9 mouse cellular contexts compared by ENCODE assay signal in genomic region chr2:68382394-68383059, GRCm38 (mm10).
DNase-seq lines count a peak whose midpoint lies in the region; ATAC-seq lines count a peak whose summit lies in the region.
"Had no signal": no experiment of that assay in that cellular context is flagged by ENCODE, and none has a peak within 500 bp of the region (broad histone marks: within the 10 kb centered on the region; RNA-seq: fewer than 3 reads in every experiment).

No protein-coding gene starts in this region.

- no peak overlapping the region for H3K4me2 ChIP-seq in kidney, embryonic 16.5 days (replicated peaks; ENCODE audit: low read depth, low read length)
- H3K4me2 ChIP-seq in intestine, embryonic 15.5 days (replicated peaks), result no peak overlapping the region

- H3K27me3 ChIP-seq in kidney, embryonic 16.5 days (ENCODE audit: insufficient read depth, low read length), result no peaks in the 10 kb centered on the region
- no peaks in the 10 kb centered on the region for H3K27me3 ChIP-seq in intestine, embryonic 15.5 days (replicated peaks)

- no peak overlapping the region for H3K4me3 ChIP-seq in kidney, embryonic 16.5 days (ENCODE audit: low read length)
- H3K4me3 ChIP-seq in intestine, embryonic 15.5 days (replicated peaks), result no peak overlapping the region

- peaks cover 59% of the 10 kb centered on the region for H3K4me1 ChIP-seq in kidney, embryonic 16.5 days (ENCODE audit: insufficient read depth, low read length)
- H3K4me1 ChIP-seq in intestine, embryonic 15.5 days (replicated peaks), result peaks cover 11% of the 10 kb centered on the region; the same call in 1 of the 2 replicates

- H3K9ac ChIP-seq in kidney, embryonic 16.5 days (replicated peaks; ENCODE audit: low read length), result no peak overlapping the region
- no peak overlapping the region for H3K9ac ChIP-seq in intestine, embryonic 15.5 days

- H3K36me3 ChIP-seq in kidney, embryonic 16.5 days (ENCODE audit: insufficient read depth, low read length), result no peaks in the 10 kb centered on the region; the same call in 1 of the 2 replicates
- no peaks in the 10 kb centered on the region for H3K36me3 ChIP-seq in intestine, embryonic 15.5 days

- no peaks in the 10 kb centered on the region for H3K9me3 ChIP-seq in kidney, embryonic 16.5 days (ENCODE audit: low read length)
- H3K9me3 ChIP-seq in intestine, embryonic 15.5 days, result no peaks in the 10 kb centered on the region

- peak overlapping the region; percentile 64; the same call in 1 of the 2 replicates for H3K27ac ChIP-seq in kidney, embryonic 16.5 days (ENCODE audit: low read length)
- H3K27ac ChIP-seq in intestine, embryonic 15.5 days, result peak overlapping the region; percentile 54

- DNase-seq in kidney, adult 18-20 months, result no peak
- DNase-seq in lung, postnatal 36 days, result peak; percentile 53
- peak; percentile 71 to 79 for DNase-seq in thymus, postnatal 10 days (ENCODE audit: low spot score in 2 of 2)
- no peak for DNase-seq in neural tube, embryonic 10.5 days (ENCODE audit: extremely low spot score, low spot score)
- DNase-seq in kidney, adult 9 months, result no peak

- 63% methylated on average over 11 of the region's 11 CpGs for WGBS in kidney, embryonic 16.5 days
- 57% methylated on average over 11 of the region's 11 CpGs for WGBS in intestine, embryonic 15.5 days

- no peak for ATAC-seq in kidney, embryonic 16.5 days (ENCODE audit: low FRiP score, low TSS enrichment)
- ATAC-seq in intestine, embryonic 15.5 days, result peak; percentile 60
- ATAC-seq in erythroblast, adult 5-6 weeks (replicated peaks; ENCODE audit: low FRiP score, poor library complexity, severe bottlenecking), result no peak
- ATAC-seq: forebrain, embryonic 14.5 days had no signal

Comparison
In these comparisons a context has a peak if more than half of its experiments do, and no peak if none do; other contexts are left out.
1. DNase-seq: peak in lung, postnatal 36 days (single experiment) and thymus, postnatal 10 days (2 of 2); none in kidney, adult 18-20 months (single experiment), neural tube, embryonic 10.5 days (single experiment) and kidney, adult 9 months (single experiment).